Mouse (Mus musculus) kidney, postnatal 0 days (tissue): ENCODE results near the gene Ifi27. TPM values are rescaled to one million over a fixed set of nuclear protein-coding genes. Genes with fewer than 3 reads are reported as not detected.
"Not testable (repeated sequence)": the region's sequence is repeated elsewhere in the genome, so short reads cannot be mapped to it uniquely, and the experiment has no call there.

ENCODE experiments used
- ATAC-seq: fragments of 200-750 bp; cut with Nextera tagmentation; replicated peaks from 2 replicates; pipeline ENCODE4 v1.8.0; 2017; ENCODE audit warnings: low read depth, moderate number of reproducible peaks, moderate TSS enrichment, moderate library complexity; ENCODE audit not compliant: low FRiP score
- DNase-seq: peaks from one replicate; pipeline ENCODE4 v3.0.0-alpha.2; 2016; ENCODE audit warnings: low spot score
- H3K27ac ChIP-seq: fragments of 300-500 bp; sonication (generic); 2 replicates; pipeline ENCODE4 v1.5.1; 2014; ENCODE audit warnings: mild to moderate bottlenecking
- H3K27me3 ChIP-seq: fragments of 300-500 bp; sonication (generic); 2 replicates; pipeline ENCODE4 v1.6.1; 2014; ENCODE audit warnings: low read length, mixed read lengths; ENCODE audit not compliant: insufficient read depth
- H3K36me3 ChIP-seq: fragments of 300-500 bp; sonication (generic); 2 replicates; pipeline ENCODE4 v1.6.1; 2014; ENCODE audit warnings: low read length, mixed read lengths; ENCODE audit not compliant: insufficient read depth
- H3K4me1 ChIP-seq: fragments of 300-500 bp; sonication (generic); replicated peaks from 2 replicates; pipeline ENCODE4 v1.6.1; 2014; ENCODE audit warnings: antibody characterized with exemption, low read length, mixed read lengths; ENCODE audit not compliant: insufficient read depth
- H3K4me2 ChIP-seq: fragments of 300-500 bp; sonication (generic); 2 replicates; pipeline ENCODE4 v1.6.1; 2014; ENCODE audit warnings: mild to moderate bottlenecking, low read length, moderate library complexity, mixed read lengths
- H3K4me3 ChIP-seq: fragments of 300-500 bp; sonication (generic); replicated peaks from 2 replicates; pipeline ENCODE4 v1.5.1; 2014; ENCODE audit warnings: low read depth, low read length
- H3K9ac ChIP-seq: fragments of 300-500 bp; sonication (generic); 2 replicates; pipeline ENCODE4 v1.6.1; 2014; ENCODE audit warnings: low read depth, low read length
- H3K9me3 ChIP-seq: fragments of 300-500 bp; sonication (generic); replicated peaks from 2 replicates; pipeline ENCODE4 v1.6.1; 2016; ENCODE audit warnings: low read length, inconsistent platforms, mixed read lengths
- CTCF ChIP-seq: IDR thresholded peaks from 2 replicates; pipeline ENCODE4 v1.5.1; 2016; ENCODE audit warnings: antibody characterized with exemption, low read depth, mild to moderate bottlenecking, moderate library complexity
- WGBS: fragments of 180-500 bp; shearing (Covaris S2); extraction: QIAGEN DNeasy Blood & Tissue Kit; methylation state at CpG from one replicate; pipeline ENCODE4 v1.1.7; 2014; 5-methylcytosine and 5-hydroxymethylcytosine counted together
- polyA plus RNA-seq: library from polyadenylated mRNA; unstranded; fragments of >200 nt; fragmentation: Nextera tagmentation; extraction: Ambion mirVana; gene quantifications from 2 replicates; pipeline ENCODE4 v1.2.1, GENCODE M21; 2015

Ifi27 gene
- polyA plus RNA-seq, 1 experiment from 2014 or later: 37.5 TPM

DNA sequence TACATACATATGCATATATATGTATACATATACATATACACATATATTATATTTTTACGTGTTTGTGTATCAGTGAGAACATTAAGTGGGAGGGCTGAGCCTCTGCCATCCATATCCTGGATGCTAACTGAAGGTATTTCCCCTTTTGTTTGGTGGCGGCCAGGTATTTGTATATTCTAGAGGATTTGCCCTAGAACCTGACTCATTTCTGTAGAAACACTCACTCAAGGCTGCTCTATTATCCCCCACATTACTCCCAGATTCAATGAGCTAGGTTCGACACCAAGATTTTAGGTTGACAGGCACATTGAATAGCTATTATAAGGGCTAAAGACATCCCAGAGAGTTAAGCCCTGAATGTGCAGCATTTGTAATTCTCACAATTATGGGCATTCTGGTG, 11.0 kb downstream of the Ifi27 start:
- no peak for ATAC-seq
- Histone ChIP-seq H3K9ac (no peak overlapping the region), H3K27me3 (no peaks in the 10 kb centered on the region), H3K4me1 (no peaks in the 10 kb centered on the region), H3K4me3 (no peak overlapping the region), H3K27ac (no peak overlapping the region), H3K9me3 (no peaks in the 10 kb centered on the region), H3K4me2 (no peak overlapping the region), H3K36me3 (no peaks in the 10 kb centered on the region)
- no peak for TF ChIP-seq CTCF
- 85% methylated on average over 3 of the region's 3 CpGs for WGBS
- DNase-seq: no peak

DNA sequence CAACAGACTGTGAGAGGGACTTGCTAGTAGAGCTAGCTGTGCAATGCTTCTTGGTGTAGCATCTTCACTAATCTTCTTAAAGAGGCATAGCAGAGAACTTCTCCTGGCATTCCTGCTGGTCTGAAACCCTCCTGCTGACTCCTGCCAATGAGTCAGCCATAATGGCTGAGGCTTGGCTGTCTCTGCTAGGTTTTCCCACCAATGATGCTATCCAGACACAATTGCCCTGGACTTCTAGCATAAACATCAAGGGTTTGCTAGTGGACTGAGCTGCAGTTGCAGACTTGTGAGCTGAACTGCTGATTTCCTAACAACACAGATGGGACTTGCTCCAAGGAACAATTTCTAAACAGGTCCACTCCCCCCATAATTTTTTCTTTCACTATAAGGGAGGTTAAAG, 19.4 kb downstream of the Ifi27 start:
- ATAC-seq: no peak
- H3K27me3 ChIP-seq: no peaks in the 10 kb centered on the region

DNA sequence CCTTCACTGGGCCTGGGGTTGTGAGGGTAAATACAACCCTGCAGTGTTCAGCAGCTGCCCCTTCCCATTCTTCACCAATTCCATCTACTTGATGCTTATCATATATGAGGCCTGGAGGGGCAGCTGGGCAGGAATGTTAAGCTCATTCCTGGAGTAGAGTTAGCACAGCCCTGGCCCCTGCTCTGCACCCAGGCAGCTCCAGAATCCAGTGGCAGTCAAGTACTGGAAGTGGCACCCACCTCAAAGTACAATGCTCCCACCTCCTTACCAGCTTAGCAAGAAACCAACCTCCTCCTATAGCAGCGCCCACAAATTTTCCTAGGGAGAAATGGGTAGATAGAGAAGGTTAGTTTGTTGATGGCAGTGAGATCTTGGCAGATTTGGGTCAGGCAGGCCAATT, 22.7 kb downstream of the Ifi27 start:
- H3K4me2 ChIP-seq, H3K27ac ChIP-seq, H3K4me3 ChIP-seq, DNase-seq, H3K9ac ChIP-seq, H3K36me3 ChIP-seq, ATAC-seq, H3K27me3 ChIP-seq, H3K9me3 ChIP-seq, H3K4me1 ChIP-seq: not testable (repeated sequence)
- WGBS: no CpG with 5 or more reads among the region's 1 CpGs

More for the DNA sequence above, 19.4 kb downstream of the Ifi27 start:
- Histone ChIP-seq H3K4me3 (no peak overlapping the region), H3K4me1 (no peaks in the 10 kb centered on the region), H3K4me2 (no peak overlapping the region), H3K27ac (no peak overlapping the region), H3K9ac (no peak overlapping the region), H3K9me3 (no peaks in the 10 kb centered on the region), H3K36me3 (no peaks in the 10 kb centered on the region)
- DNase-seq: no peak
- TF ChIP-seq CTCF: no peak

DNA sequence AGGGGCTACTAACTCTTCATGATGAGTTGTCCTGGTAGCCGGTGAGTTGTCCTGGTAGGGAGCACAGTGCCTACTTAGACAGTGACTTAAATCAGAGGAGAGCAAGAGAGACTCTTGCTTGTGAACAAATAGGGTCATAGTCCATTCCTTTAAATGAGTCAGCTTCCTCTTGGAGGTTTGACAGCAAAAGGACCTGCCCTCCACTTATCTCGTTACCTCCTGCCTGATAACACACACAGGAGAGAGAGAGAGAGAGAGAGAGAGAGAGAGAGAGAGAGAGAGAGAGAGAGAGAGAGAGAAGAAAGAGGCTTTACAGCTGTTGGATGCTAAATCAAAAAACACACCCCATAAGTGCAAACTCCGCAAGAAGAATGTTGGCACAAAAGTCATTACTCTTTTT, 23.1 kb downstream of the Ifi27 start, which contains the start of gene Ifi27l2b:
Gene Ifi27l2b, minus strand, starts transcription at position 84 of the 400 bp plus-strand sequence.
- Histone ChIP-seq H3K9ac (no peak within 1 kb of the TSS), H3K4me2 (no peak within 1 kb of the TSS), H3K27me3 (no peaks in the 10 kb centered on the region), H3K27ac (no peak within 1 kb of the TSS), H3K36me3 (no peaks in the 10 kb centered on the region), H3K9me3 (no peaks in the 10 kb centered on the region), H3K4me3 (no peak within 1 kb of the TSS), H3K4me1 (no peaks in the 10 kb centered on the region)
- ATAC-seq: no peak
- 60% methylated on average over 3 of the region's 3 CpGs for WGBS
- no peak for DNase-seq
- TF ChIP-seq CTCF: no peak

DNA sequence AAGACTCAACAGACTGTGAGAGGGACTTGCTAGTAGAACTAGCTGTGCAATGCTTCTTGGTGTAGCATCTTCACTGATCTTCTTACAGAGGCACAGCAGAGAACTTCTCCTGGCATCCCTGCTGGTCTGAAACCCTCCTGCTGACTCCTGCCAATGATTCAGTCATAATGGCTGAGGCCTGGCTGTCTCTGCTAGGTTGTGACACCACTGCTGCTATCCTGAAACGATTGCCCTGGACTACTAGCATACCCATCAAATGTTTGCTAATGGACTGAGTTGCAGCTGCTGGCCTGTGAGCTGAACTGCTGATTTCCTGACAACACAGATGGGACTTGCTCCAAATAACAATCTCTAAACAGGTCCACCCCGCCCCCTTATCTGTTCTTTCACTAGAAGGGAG, 40.5 kb downstream of the Ifi27 start:
- Histone ChIP-seq H3K9me3 (no peaks in the 10 kb centered on the region), H3K4me2 (no peak overlapping the region), H3K36me3 (no peaks in the 10 kb centered on the region), H3K4me1 (no peaks in the 10 kb centered on the region), H3K27me3 (no peaks in the 10 kb centered on the region), H3K27ac (no peak overlapping the region), H3K9ac (no peak overlapping the region), H3K4me3 (no peak overlapping the region)
- ATAC-seq: no peak
- WGBS: 48% methylated on average over 2 of the region's 2 CpGs
- DNase-seq: no peak
- TF ChIP-seq CTCF: no peak

DNA sequence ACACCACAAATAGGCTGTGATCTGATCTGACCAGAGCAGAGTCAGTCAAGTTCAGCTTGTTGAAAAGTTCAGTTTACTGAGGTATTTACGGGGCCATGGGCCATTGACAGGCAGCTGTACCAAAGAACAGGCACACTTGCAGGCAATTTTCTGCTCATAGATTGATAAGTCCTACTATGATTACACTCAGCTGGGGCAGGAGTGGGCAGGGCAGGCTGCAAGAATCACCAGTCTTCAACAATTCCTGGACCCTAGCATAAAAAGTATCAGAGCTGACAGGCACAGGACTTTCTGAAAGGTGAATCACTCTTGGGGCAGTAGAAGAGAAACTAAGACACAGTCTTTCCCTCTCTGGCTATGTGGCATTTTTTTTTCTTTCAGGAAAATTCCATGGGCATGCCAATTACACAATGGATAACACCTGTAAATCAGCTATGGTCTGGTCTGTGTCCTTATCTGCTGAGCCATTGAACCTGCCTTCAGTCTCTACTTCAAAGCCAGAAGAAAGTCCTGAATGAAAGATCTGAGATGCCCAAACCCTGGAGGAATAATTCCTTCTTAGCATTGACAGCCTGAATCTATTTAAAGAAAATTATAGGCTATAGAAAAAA, 42.9 kb downstream of the Ifi27 start:
- Histone ChIP-seq H3K9me3 (no peaks in the 10 kb centered on the region), H3K9ac (no peak overlapping the region), H3K27ac (no peak overlapping the region), H3K4me2 (no peak overlapping the region), H3K27me3 (no peaks in the 10 kb centered on the region), H3K36me3 (no peaks in the 10 kb centered on the region), H3K4me3 (no peak overlapping the region), H3K4me1 (no peaks in the 10 kb centered on the region)
- WGBS: 61% methylated on average over 1 of the region's 1 CpGs
- DNase-seq (no peak), ATAC-seq (no peak)
- no peak for TF ChIP-seq CTCF

DNA sequence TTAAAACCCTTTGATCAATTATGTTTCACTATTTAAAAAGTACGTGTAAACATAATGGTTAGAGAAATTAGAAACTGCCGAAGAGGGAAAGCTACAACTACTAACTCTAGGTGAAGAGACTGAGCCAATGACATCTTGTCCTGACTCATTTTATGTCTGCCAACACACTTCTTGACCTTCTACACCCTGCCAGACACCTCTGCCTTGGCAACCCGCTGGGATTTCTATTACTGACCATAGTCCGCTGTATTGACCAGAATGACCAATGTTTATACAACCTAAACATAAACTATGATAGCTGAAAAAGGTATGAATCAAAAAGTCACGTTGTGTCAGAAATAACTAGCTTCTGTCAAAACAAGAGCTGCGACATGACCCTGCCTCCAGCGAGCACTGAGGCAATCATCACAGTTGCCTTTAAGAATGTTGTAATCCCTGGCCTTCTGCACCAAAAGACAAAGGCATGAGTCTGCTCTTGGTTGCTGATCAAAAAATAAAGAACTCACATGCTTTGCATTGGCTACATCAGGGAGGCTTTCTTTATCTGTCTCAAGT, 43.5 kb downstream of the Ifi27 start:
- DNase-seq (no peak), ATAC-seq (no peak)
- Histone ChIP-seq H3K27me3 (no peaks in the 10 kb centered on the region), H3K4me3 (no peak overlapping the region), H3K9ac (no peak overlapping the region), H3K27ac (no peak overlapping the region), H3K9me3 (no peaks in the 10 kb centered on the region), H3K4me1 (no peaks in the 10 kb centered on the region), H3K4me2 (no peak overlapping the region), H3K36me3 (no peaks in the 10 kb centered on the region)
- no peak for TF ChIP-seq CTCF
- WGBS: 62% methylated on average over 7 of the region's 7 CpGs
